Mouse (Mus musculus) testis, adult 10 weeks (tissue): ENCODE measurements around the gene Rimkla. TPM values are rescaled to one million over a fixed set of nuclear protein-coding genes. Genes with fewer than 3 reads are reported as not detected.

ENCODE experiments used
- polyA plus RNA-seq: library from polyadenylated mRNA; stranded (reverse); fragments of 350-450 nt; fragmentation: Illumina TruSeq; extraction: RNeasy Lipid Tissue Mini Kit (QIAGEN cat#74804); gene quantifications from one replicate; pipeline ENCODE4 v1.2.3, GENCODE M21; 2014; ENCODE audit warnings: low read depth, low replicate concordance

Rimkla gene
- 0.73 TPM for polyA plus RNA-seq

DNA sequence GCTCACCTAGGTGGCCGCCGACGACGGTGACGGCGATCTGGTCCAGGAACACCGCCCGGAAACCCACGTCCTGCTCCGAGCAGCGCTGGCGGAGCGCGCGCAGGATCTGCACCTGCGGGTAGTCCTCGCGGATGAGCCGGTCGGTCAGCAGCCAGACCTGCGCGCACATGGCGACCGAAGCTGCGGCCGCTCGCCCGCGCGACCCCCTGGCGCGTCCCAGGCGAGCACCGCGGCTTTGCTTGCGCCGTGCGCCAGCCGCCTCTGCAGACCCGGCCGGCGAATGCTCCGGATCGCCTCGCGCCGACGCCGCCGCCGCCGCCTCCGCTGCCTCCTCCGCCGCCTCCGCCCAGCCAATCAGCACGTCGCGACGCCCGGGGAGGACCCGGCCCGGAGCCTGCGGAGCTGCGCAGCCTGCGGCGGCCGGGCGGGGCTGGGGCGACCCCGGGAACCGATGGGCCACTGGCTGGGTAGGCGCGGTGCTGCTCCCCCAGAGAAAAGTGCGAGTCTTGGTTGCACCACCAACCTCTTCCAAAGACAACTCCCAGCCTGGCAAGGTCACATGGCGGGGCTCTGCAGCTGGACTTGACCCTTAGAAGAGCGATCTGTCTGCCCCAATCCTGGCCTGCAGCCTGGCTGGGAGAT, at the start of gene Rimkla:
Gene Rimkla (minus strand): TSS at position 338 of the 642 bp plus-strand sequence.

DNA sequence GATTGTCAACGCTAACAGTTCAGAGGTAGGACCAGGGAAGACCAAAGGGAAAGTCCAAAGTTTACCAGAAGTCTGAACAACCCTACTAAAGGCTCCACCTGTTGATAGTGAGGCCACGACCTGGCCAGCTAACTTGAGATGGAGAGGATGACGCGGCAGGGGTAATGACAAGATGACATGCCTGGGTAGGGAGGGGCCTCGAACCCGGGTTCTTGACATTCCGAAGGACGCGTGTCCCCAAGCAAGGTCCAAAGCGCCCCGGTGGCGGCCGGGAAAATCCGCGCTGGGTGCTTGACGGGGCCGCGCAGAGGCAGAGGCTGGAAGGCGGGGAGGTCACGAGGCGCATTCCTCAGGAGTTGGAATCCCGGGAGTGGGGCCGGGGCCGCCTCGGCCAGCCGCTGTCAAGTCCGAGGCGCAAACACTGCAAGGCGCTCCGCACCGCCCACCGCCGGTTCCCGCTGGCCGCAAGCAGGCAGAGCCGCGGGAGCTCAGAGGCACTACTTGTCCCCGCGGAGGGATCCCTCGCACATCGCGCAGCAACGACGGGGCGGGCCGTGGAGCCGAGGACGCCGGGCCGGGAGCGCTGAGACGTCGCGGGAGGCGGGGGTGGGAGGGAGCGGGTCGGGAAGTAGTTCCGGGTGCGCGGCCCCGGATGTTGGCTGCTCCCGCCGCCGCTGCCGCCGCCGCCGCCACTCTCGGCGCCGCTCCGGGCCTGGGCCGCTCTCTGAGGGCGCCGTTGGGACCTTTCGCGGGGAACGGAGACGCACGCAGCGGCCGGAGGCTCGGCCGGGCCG, 46.8 kb upstream of the Rimkla start, which contains the start of gene Frg2f1:
Gene Frg2f1 (minus strand): TSS at position 499 of the 794 bp plus-strand sequence.

DNA sequence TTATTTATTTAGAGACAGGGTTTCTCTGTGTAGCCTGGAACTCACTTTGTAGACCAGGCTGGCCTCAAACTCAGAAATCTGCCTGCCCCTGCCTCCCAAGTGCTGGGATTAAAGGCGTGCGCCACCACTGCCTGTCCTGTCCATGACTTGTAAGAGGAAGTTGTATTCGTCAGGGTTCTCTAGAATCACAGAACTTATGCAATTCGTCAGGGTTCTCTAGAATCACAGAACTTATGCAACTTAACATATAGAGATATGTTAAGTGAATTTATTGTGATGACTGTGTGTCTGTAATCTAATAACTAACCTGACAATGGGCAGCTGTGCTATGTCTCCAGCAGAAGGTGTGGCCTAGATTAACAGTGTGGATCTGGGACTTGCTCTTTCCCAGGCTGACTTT, 44.2 kb upstream of the Rimkla start, which contains the start of gene Foxj3:
Gene Foxj3 (plus strand): TSS at position 390 of the 400 bp plus-strand sequence.

DNA sequence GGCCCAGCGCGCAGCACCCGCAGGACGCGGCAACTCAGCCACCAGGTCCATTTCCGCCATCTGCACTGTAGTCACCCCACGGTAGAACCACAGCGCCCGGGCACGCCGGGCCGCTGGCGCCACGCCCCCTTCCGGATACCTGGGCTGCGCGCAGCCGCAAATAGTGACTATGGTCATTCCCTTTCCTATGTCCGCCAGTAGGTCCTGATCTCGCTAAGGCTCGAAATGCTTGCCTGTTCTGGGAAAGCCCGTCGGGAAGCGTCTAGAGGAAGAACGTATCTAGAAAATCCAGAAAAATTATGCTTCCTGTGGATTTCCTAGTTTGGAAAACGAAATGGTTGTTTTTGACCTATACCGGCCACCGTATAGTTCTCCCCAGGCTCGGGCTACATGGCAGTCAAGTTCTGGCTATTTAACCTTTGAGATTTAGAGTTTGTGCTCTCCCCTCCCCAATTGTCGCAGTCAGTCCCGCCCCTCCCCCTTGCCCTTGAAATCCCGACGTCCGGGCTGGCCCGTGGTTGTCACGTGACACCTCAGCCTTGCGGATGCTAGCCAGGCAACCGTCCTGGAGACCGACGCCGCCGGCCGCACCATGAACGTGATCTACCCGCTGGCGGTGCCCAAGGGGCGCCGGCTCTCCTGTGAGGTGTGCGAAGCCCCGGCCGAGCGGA, 70.0 kb downstream of the Rimkla start, which contains the start of the genes Ppcs and Zmynd12:
Gene Ppcs (minus strand): TSS at position 127 of the 671 bp plus-strand sequence.
Gene Zmynd12 (plus strand): TSS at position 521 of the 671 bp plus-strand sequence.

Other genes with a start within 250 kb of the Rimkla start
- not detected for gene Cldn19, start 237.2 kb downstream of the Rimkla start, polyA plus RNA-seq
- gene Ybx1, start 198.0 kb downstream of the Rimkla start, polyA plus RNA-seq = 1,013 TPM
- 64.0 TPM for gene Ppih, start 172.1 kb downstream of the Rimkla start, polyA plus RNA-seq
- gene Ccdc30, start 77.1 kb downstream of the Rimkla start, polyA plus RNA-seq = 1,643 TPM
- 9.5 TPM for gene Ppcs, start 70.2 kb downstream of the Rimkla start, polyA plus RNA-seq
- gene Zmynd12, start 69.8 kb downstream of the Rimkla start, polyA plus RNA-seq = 81.5 TPM
- 35.5 TPM for gene Foxj3, start 44.4 kb upstream of the Rimkla start, polyA plus RNA-seq
- 7.7 TPM for gene Frg2f1, start 46.9 kb upstream of the Rimkla start, polyA plus RNA-seq
- not detected for gene Guca2a, start 145.1 kb upstream of the Rimkla start, polyA plus RNA-seq
- gene Guca2b, start 166.3 kb upstream of the Rimkla start, polyA plus RNA-seq = not detected
- gene Hivep3, start 241.2 kb upstream of the Rimkla start, polyA plus RNA-seq = 0.53 TPM